Mouse (Mus musculus) MEL-GATA-1-ER (cell line): ENCODE measurements at regions not wholly inside any gene's neighbourhood (a gene's known extent, or its start where the extent isn't known, plus 50 kb on each side); places are given as distances from the start of the nearest gene placed in this dataset.
"Not testable (repeated sequence)": the region's sequence is repeated elsewhere in the genome, so short reads cannot be mapped to it uniquely, and the experiment has no call there.

Experiments used
- DNase-seq: peaks from one replicate; pipeline ENCODE4 v3.0.0-alpha.2; 2012; ENCODE audit warnings: low read depth; ENCODE audit errors: extremely low read depth

DNA sequence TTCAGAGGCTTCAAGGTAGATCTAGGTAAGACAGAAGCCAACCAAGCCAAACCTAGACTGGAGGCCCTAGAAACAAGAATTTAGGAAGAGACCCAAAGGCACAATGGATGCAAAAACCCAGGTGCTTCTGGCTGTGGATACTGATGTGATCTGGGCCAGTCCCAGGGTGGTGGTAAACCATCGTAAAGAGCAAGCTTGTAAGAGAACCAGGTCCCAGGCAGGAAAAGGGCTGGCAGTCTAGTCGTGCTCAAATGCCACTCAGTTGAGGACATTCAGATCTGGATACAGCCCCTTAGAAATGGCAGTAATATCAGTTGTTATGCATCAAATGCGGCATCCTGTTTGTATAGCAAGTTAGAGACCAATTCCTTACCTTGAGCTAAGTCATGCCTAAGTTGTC is 175.5 kb upstream of the Pkdcc start:
- no peak for DNase-seq

GRCm38 (mm10) chr17:83044515-83044914 is 170.6 kb upstream of the Pkdcc start:
- DNase-seq: no peak

GRCm38 (mm10) chr17:83049972-83050535 is 165.0 kb upstream of the Pkdcc start:
- DNase-seq: no peak

- DNase-seq: no peak
Observed at GRCm38 (mm10) chr17:83050591-83051197, 164.4 kb upstream of the Pkdcc start.

DNA sequence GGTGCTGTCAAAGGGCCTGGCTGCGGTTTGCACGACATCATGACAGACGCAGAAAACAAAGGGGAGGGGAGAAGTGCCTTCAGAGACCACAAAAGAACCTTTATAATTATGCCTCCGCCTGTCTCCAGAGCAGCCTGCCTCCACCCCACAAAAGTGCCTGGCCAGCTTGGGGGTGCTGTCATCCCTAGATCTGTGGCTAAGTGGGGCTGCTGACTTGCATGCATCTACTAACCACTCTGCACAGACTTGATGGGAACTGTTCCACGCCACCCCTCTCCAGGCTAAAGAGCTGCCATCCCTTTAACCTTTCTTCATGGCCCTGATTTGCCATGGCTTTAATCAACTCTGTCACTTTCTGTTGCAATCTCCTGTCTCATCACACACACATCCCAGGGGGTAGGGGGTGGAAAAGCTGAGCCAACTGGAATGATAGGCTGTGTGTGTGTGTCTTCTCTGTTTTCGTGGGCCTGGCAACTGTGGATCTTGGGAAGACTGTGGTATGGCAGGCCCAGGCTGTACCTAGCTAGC is 162.4 kb upstream of the Pkdcc start:
- DNase-seq: no peak

DNA sequence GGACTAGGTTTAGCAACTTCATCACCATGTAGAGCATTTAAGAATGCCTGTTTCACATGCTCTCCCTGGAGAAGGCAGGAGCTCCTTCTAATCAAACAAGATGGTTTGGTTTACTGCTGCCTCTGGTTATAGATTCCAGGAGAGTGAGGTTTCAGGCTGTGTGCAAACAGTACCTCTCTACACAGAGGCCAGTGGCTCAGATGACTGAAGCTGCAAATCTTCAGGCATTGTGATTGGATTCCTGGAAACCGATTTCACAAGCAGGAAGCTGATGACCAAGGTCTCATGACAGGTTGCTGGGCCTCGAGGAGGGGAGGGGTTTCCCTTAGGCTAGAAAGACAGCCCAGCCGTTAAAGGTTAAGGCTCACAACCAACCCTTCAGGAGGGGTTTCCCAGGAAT is 157.3 kb upstream of the Pkdcc start:
- DNase-seq: no peak

GRCm38 (mm10) chr17:83061843-83062242 is 153.2 kb upstream of the Pkdcc start:
- no peak for DNase-seq

DNA sequence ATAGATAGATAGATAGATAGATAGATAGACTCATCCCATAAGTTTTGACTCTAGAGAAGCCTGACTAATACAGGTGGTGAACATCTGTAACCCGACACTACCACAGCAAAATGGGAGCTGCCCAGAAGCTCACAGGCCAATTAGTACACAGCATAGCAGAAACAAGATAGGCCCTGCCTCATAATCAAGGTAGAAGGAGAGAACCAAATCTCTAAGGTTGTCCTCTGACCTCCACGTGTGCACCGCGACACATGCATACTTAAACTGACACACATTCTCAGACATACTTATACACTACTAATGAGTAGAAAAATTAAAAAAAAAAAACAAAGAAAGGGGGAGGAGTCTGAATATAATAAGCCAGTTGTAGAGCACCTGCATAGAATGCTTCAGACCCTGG is 151.2 kb upstream of the Pkdcc start:
- DNase-seq: no peak

- not testable (repeated sequence) for DNase-seq
Observed at GRCm38 (mm10) chr17:83064376-83064775, 150.7 kb upstream of the Pkdcc start.

DNA sequence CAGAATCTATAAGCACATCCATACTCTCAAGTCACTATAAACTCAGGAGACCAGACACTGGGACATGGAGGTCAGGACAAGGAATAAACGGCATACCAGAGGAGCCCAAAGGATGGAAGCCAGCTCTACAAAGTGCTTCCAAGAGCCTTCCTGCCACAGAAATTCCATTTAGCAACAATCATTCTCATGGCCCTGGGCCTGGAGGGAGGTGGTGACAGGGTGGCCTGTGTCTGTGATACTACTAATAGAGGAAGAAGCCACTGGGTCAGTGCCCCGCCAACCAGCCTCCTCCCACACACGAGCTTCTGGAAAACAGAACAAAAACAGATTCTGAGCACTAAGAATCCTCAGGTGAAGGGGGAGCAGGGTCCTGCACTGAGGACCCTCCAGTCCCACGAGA is 145.8 kb upstream of the Pkdcc start:
- DNase-seq: no peak

DNA sequence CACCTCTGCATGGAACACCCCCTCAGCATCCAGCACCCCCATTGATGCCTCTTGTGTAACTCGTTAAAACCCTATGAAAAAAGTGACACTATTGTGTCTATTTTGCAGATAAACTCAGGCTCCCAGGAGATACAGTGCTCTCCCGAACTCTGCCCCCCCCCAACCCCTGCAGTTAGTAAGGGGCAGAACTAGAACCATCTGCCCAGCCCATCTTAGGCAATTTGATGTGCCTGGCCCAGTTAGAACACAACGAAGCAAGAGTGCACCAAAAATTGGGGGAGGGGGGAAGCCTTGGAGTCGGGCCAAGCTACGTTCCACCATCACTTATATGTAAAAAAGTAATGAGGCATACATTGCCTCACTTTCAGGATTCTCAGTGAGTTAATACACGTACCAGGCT is 143.3 kb upstream of the Pkdcc start:
- DNase-seq: no peak

DNA sequence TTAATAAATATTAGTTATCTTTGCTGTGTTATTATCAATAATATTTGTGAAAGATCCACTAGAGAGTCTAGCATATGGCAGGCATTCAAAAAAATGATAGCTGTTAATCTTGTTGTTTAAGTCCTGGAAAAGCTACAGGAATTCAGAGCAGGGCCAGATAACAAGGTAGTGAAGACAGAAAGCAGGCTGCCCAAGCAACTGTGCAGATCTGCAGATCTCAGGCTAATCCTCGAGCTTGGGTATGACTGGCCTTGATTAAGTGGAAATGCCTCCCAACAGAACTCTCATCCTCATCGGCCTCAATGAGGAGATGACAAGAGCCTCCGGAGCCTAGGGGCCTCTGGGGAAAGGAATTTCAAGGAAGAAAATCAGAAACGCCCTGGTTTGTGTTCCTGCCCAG is 142.9 kb upstream of the Pkdcc start:
- DNase-seq: no peak

GRCm38 (mm10) chr17:83074893-83075292 is 140.2 kb upstream of the Pkdcc start:
- DNase-seq: no peak

GRCm38 (mm10) chr17:83077737-83078600 is 137.1 kb upstream of the Pkdcc start:
- DNase-seq: no peak

DNA sequence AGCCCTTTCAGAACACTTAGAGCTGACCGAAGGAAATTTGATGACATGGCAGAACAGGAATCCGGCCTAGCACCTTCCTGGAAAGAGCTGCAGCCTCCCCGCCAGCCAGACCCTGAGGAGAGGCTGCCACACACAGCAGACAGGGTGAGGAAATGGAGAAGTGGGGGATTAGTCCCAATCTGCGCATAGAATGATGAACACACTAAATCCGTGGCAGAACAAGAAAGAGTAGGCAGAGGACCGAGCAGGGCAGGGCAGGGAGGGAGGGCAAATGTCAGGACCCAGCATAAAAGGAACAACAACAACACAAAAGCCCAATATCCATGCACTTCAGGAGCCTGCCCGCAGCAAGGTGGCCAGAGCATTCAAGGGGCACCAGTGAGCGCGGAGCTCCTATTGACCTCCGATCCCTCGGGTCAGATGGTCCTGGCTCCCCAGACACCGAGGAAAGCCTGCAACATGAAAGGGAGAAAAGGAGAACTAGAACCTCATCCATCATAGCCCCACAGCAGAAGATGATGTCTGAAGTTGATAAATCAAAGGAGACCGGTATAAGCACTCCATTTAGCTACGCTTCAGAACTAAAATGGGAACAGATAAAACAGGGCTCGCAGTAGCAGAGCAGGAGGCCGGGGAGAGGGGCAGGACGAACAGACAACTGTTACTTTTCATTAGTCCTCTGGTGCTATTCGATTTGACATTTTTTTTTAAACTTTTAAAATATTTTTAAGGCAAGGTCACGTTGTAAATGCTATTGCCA is 136.3 kb upstream of the Pkdcc start:
- peak; percentile 10 for DNase-seq

DNA sequence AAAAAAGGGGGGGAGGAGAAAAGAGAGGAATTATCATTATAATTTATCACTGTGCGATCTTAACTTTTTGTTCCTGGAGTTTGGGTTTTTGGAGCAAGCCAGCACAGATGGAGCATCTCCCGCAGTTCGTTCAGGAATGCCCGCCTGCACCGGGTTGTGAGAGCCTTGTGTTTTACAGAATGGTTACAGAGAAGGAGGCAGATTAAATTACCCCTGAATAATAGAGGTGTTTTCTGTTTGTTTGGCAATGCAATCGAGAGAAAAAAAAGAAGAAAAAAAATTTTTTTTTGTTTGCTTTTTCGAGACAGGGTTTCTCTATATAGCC is 135.8 kb upstream of the Pkdcc start:
- DNase-seq: no peak

- no peak for DNase-seq
Observed at GRCm38 (mm10) chr17:83081729-83082128, 133.4 kb upstream of the Pkdcc start.

DNA sequence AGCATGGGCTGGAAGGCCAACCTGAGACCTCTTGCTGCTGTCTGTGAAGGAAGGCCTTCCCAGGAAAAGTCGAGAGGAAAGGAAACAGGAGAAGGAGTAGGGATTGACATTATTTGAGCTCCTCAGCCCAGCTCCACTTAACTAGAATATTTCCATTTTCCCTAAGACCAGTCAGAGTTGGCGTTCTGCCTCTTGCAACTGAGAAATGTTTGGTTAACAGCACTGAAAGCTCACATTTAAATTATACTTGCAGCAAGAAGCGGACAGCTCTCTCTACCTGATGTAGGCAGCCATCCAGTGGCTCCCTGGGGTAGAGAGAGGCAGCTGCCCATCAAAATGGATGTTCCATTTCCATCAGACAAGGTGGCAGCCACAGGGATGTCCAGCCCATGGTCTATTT is 131.6 kb upstream of the Pkdcc start:
- no peak for DNase-seq

GRCm38 (mm10) chr17:83085792-83086475 is 129.2 kb upstream of the Pkdcc start:
- DNase-seq: no peak

GRCm38 (mm10) chr17:83086703-83087102 is 128.4 kb upstream of the Pkdcc start:
- DNase-seq: no peak

GRCm38 (mm10) chr17:83088471-83088870 is 126.6 kb upstream of the Pkdcc start:
- no peak for DNase-seq
